Mouse (Mus musculus): ENCODE results near the gene Ascl5.

The Ascl5 gene

GRCm38 (mm10) chr1:136050312-136051012 is at the start of gene Ascl5:
Ascl5 (plus strand) TSS chr1:136050804.
- no peak for DNase-seq (ENCODE audit: low read depth)

GRCm38 (mm10) chr1:136001438-136001837 is 49.2 kb upstream of the Ascl5 start:
- DNase-seq (ENCODE audit: low read depth) = no peak

- no peak for DNase-seq (ENCODE audit: low read depth)
Measured at GRCm38 (mm10) chr1:136006292-136006748, 44.3 kb upstream of the Ascl5 start, which contains the start of gene Igfn1. Igfn1 (minus strand) TSS chr1:136006342.

- peak; percentile 94 for DNase-seq (ENCODE audit: low read depth)
Measured at GRCm38 (mm10) chr1:136007211-136008158, 43.1 kb upstream of the Ascl5 start, which contains the start of gene Tmem9. Tmem9 (plus strand) TSS chr1:136008150.

- DNase-seq (ENCODE audit: low read depth) = no peak
Measured at GRCm38 (mm10) chr1:136008159-136008533, 42.5 kb upstream of the Ascl5 start.

- DNase-seq (ENCODE audit: low read depth) = no peak
Measured at GRCm38 (mm10) chr1:136010247-136010646, 40.4 kb upstream of the Ascl5 start.

GRCm38 (mm10) chr1:136013513-136013912 is 37.1 kb upstream of the Ascl5 start:
- no peak for DNase-seq (ENCODE audit: low read depth)

GRCm38 (mm10) chr1:136014796-136015502 is 35.7 kb upstream of the Ascl5 start:
- peak; percentile 80 for DNase-seq (ENCODE audit: low read depth)

GRCm38 (mm10) chr1:136017307-136017706 is 33.3 kb upstream of the Ascl5 start:
- no peak for DNase-seq (ENCODE audit: low read depth)

GRCm38 (mm10) chr1:136017907-136018313 is 32.7 kb upstream of the Ascl5 start:
- DNase-seq (ENCODE audit: low read depth) = peak; percentile 91

GRCm38 (mm10) chr1:136018390-136019189 is 32.0 kb upstream of the Ascl5 start:
- DNase-seq (ENCODE audit: low read depth) = no peak

GRCm38 (mm10) chr1:136030201-136030600 is 20.4 kb upstream of the Ascl5 start:
- no peak for DNase-seq (ENCODE audit: low read depth)

GRCm38 (mm10) chr1:136031697-136032096 is 18.9 kb upstream of the Ascl5 start:
- DNase-seq (ENCODE audit: low read depth) = no peak

- no peak for DNase-seq (ENCODE audit: low read depth)
Measured at GRCm38 (mm10) chr1:136032961-136033360, 17.6 kb upstream of the Ascl5 start.

GRCm38 (mm10) chr1:136038746-136039538 is 11.7 kb upstream of the Ascl5 start:
- DNase-seq (ENCODE audit: low read depth) = no peak

GRCm38 (mm10) chr1:136040452-136040851 is 10.2 kb upstream of the Ascl5 start:
- DNase-seq (ENCODE audit: low read depth) = no peak

- DNase-seq (ENCODE audit: low read depth) = no peak
Measured at GRCm38 (mm10) chr1:136040874-136041273, 9.7 kb upstream of the Ascl5 start.

- peak; percentile 35 for DNase-seq (ENCODE audit: low read depth)
Measured at GRCm38 (mm10) chr1:136045774-136046173, 4.8 kb upstream of the Ascl5 start.

GRCm38 (mm10) chr1:136047432-136047831 is 3.2 kb upstream of the Ascl5 start:
- no peak for DNase-seq (ENCODE audit: low read depth)

- no peak for DNase-seq (ENCODE audit: low read depth)
Measured at GRCm38 (mm10) chr1:136047894-136048293, 2.7 kb upstream of the Ascl5 start.

- no peak for DNase-seq (ENCODE audit: low read depth)
Measured at GRCm38 (mm10) chr1:136051013-136051315, 360 bp downstream of the Ascl5 start.
